Mouse (Mus musculus) B cell, adult 2 months (primary cell): ENCODE data around the gene Dclk2.

ENCODE experiments used
- DNase-seq, 2 experiments: peaks; one replicate each; pipeline ENCODE4 v3.0.0; 2022

Gene Dclk2

DNA sequence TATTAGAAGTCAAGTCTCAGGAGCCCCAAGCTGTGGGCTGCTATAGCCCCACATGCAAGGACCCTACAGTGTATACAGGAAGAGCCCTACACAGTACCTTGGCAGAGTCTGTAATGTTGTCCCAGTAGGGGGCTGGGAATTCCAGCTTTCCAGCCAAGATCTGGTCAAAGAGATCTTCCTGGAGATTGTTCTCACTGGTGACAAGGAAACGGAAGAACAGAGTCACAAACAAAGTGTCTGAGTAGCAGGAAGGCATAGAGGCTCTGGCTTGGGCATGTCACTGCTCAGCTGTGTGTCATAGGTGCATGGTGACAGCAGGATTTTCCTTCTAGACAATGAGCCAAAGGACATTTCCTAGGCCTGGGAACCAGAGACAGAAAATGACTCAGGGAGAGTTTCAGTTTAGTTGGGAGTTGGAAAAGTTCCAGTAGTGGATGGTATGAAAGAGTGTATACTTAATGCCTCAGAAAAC lies 126.9 kb downstream of the Dclk2 start:
- no peak for DNase-seq

DNA sequence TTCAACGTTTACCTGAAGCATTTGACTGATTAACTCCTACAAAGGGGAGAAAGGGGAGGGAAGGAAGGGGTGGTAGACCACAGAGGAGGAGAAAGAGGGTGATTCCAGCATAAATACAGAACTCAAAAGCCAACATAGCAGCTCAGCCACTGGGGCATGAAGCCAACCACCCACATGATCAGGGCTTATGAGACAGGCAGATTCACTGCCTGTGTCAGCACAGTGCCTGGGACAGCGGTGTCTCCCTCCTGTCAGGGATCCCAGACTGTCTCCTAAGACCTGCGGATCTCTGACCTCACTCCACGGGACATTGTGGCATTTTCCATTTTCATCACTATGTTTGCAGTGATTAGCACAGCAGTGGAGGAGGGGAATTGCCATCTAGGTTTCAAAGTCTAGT lies 127.4 kb downstream of the Dclk2 start:
- DNase-seq, result no peak

DNA sequence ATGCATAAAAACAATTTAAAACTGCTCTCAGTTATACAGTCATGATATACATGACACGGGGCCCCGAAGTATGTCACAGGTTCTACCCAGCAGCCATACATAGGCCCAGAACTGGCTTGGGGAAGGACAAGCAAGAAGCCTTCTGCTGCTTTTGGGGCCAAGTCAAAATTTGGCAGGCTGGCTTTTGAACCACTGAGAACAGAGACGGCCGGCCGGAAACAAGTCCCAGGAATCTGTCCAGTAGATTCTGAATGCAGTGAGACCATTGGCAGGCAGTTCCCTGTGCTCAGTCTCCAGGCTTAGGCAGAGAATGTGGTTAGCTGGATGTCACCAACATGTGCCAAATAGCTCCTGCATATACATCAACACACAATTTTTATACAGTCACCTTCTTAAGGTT lies 130.9 kb downstream of the Dclk2 start:
- no peak for DNase-seq

DNA sequence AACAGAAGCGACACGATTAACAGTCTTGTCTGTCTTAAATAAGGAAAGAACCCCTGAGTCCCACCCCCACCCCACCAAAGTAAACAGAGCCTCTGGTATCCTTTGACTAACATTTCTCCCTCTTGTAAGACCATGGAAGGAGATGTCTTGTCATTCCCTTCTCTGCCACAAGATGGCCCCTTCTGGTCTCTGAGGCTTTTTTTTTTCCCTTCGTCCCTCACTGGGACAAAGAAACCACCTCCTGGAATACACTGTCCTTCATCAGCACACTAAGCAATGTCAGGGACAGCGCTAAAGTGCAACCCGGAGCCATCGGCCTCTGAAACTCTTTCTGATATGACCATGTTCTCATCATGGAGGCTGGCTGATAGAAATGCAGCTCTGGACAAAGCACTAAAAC lies 131.9 kb downstream of the Dclk2 start:
- peak; percentile 52 to 57 for DNase-seq

DNA sequence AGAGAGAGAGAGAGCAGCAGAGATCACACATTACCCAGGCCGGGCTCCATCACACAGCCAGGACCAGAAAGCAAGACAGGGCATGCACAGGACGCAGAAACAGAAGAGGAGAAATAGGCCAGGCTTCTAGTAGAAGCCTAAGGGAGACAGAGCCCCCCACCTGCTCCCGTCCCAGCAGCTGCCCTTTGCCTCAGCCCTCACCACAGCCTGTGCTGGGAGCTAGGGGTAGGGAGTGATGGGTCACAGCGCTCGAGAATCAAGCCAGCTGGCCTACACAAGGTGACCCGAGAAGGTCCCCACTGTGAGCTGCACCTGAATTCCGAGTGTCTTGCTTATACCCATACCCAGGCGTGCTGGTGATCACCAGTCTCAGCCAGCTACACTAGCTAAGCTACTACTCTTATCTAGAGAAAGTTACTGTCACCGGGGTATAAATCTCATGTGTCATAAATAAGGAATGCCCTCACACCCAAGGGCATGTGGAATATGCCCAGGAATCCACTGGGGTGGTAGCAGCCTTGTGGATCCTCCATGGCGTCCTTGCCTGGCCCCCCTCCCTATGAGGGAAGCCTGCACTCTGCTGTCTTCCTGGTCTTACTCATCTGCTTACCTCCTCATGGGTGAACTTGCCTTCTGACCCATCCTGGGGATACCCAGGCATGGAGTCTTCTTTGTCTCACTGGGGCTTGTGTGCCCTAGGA lies 133.1 kb downstream of the Dclk2 start:
- no peak for DNase-seq

DNA sequence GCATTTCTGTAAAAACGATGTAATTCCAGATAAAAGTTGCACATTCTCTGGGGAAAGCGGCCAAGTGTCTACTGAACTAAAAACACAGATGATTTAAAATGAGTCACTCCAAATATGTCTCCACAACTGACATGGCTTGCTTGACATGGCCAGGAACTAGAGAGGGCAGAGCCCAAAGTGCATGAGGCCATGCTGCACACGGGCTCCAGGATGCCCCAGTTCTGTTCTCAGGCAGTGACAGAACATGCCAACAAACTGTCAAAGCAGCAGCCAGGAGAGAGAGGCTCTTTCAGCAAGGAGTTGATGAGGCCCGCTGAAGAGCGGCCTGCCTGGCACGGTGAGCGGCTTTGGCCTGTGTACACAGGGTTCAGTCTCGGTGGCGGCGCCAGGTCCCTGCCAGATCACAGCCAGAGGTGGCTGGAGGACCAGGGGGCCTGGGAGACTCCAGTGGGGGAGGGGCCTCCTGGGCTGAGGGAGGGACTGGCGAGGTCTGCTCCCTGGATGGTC lies 133.8 kb downstream of the Dclk2 start:
- no peak for DNase-seq

DNA sequence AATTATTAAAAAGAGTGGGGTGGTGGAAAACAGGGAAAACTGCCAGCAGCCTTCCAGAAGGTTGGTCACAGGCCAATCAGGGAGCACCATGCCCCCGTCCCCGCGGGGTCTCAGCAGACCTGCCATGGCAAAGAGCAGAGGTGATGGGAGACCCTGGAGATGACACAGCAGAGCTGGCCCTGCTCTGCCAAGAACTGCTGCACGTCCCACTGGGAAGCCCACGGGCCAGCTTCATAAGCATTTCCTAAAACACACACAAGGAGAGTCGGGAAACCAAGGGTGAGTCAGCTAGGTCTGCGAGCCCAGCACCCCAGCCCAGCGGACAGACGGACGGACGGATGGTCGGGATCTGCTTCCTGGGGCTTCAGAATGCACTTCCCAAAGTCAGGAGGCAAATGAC lies 134.4 kb downstream of the Dclk2 start:
- DNase-seq, result no peak

DNA sequence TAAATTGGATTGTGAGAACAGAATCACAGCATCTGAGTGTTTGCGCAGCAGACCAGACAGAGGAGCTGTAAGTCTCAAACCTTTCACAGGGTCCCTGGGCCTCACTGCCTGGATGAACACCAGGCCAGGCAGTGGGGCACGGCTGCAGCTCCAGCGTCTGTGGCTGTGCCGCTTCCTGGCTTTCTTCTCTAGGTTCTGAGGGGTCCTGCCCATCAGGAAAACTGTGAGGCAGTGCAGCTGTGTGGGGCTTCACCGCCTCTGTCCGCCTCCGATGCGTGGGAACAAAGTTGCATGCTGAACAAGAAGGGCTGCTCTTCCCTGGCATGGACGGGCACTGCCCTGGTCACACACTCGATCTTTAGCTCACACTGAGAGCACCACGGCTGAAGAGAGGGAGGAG lies 135.7 kb downstream of the Dclk2 start:
- no peak for DNase-seq

DNA sequence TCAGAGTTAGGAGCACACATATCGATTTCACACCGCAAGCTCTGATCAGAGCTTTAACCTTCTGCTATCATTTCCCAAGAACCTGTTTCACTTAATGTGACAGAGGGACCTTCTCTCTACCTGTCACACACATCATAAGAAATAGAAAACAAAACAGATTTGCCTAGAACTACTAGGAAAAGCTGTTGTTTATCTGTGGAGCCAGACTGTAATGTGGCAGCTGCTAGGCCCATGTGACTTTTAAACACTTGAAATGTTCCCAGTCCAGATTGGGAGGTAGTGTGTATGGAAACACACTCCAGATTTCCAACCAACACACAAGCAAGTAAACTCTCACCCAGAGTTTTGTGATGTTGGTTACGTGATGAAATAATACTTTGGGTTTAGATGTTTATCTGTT lies 136.6 kb downstream of the Dclk2 start:
- no peak for DNase-seq

DNA sequence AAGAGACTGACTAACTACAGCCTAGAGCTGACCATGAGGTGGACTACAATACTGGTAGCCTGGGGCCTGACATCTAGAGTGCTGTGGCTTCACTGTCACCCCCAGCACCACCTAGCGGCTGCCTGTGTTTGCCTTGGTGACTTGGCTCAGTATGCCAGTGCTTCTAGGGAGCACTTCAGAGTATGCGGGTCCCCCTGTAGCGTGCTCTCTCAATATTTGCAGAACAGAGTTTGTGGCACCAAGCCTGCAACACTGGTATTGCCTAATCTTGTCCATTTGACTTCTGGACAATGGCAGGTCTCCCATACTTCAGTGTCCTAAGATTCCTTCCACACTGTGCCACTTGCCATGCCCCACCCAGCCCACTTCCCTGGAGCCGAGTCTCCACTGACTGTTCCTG lies 140.9 kb downstream of the Dclk2 start:
- no peak for DNase-seq

DNA sequence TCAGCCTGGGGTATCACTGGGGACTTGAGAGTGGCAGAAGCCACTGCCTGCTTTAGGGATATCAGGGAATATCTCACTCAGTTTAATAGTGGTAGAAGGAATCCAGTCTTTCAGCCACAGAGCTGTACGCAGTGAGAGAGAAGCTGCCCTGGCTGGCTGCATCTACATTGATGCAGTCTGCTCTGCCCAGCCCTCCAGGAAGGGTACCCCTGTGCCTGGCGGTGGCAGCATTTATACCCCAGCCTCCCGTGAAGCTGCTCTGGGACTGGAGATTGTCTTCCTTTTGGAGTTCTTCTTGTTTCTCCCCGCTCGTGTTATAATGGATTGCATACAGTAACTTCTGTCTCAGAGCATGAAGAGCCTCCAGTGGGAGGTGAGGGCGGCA lies 145.2 kb downstream of the Dclk2 start:
- DNase-seq, result no peak

DNA sequence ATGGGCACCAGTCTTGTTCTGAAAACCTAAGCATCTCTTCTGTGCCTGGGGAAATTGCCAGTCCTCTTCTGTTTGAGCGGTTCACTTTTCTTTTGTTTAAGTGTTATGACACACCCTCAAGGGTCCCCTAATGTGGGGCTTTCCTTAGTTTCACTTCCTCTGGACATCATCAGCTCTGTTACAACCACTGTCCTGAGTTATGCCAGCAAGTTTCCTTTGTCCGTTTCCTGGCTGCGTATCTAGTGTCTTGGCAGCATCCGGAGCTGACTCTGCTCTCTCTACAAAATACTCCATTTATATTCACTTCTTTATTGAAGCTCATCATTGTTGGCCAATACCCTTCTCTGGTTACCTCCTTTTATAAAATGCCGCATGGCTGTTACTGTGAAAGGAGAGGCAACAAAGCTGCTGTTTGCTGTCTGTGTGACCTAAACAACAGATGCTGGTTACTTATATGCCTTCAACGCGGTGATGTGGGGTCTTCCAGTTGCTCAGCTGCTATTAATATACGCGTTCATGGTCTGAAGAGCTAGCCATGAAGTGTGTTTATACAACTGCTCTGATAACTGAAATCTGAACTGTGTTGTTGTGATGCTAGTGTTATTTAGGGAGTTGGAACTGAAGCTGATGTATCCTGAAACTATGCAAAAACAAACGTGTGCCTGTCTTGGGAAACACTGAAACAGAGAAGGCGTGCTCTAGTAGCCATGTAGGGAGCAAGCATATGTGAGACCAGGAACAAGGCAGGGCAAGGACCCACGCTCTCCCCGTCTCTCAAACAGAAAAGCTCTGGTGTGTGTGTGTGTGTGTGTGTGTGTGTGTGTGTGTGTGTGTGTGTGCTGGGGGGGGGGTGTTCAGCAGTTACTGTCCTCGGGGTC lies 145.8 kb downstream of the Dclk2 start:
- peak; percentile 55 to 67 for DNase-seq

DNA sequence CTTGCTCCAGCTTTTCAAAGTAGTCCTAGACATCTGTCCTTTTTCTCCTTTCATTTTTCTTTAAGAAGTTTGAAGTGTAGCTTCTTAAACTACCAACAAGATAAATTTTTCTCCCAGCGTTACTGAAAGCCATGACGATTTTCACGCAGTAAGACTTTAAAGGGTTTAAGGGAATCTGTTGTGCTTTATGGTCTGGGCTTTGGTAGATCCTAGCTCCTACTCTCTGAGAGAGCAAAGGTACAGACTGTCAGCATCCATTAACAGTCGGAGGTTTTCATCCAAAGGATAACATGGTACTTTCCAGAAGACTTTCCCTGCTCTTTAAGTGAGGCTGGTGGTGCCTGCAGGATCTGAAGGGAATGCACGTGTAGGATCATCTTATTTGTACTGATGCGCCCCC lies 151.7 kb downstream of the Dclk2 start:
- no peak for DNase-seq

DNA sequence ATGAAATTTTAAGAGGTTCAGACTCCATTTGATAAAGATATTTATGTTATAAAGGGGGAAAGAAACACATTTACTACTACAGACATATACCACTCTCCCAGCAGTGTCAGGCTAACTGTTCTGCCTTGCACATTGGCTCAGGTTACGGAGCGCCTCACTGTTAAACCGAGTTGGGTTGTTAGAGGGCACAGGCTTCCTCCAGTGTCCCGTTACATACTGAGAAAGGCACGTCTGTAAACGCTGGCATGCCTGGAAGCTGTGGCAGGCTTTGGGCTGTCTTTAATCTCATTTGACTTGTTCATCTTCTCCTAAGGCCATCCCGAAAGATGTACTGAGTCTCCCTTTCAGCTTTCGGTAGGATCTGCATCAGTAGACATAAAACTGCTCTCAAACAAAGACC lies 152.1 kb downstream of the Dclk2 start:
- no peak for DNase-seq

DNA sequence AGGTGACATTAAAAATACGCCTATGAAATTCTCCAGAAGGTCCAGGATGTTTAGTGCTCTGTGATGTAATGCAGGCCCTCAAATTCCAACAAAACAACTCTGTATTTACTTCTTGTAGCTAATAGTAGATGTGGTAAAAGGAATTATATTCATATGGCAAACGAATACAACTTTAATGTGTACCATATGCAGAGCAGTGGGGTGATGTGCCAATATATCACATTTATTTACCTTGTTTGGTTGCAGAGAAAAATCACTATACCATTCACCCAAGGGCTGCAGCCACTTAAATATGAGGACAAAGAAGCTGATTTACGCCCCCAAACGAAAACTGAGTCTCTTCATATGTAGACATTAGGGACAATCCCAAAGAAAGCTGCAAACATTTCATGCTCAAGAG lies 158.2 kb downstream of the Dclk2 start:
- DNase-seq, result no peak

DNA sequence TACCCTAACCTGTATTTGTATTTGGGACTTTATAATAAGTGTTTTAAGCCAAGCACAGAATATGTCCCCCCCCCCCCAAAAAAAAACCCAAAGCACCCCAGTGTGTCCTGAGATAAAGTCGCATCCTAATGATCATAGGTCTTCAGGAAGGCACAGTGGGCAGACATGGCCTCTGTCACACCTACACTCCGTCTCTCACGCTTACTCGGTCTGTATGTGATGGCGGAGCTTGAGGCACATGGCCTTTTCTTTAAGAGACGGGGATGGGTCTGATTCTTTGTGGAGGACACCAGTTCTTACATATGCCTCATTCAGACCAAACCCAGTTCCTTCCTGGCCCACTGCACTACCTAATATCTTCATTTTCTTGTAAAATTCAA lies 158.6 kb downstream of the Dclk2 start:
- DNase-seq, result no peak

DNA sequence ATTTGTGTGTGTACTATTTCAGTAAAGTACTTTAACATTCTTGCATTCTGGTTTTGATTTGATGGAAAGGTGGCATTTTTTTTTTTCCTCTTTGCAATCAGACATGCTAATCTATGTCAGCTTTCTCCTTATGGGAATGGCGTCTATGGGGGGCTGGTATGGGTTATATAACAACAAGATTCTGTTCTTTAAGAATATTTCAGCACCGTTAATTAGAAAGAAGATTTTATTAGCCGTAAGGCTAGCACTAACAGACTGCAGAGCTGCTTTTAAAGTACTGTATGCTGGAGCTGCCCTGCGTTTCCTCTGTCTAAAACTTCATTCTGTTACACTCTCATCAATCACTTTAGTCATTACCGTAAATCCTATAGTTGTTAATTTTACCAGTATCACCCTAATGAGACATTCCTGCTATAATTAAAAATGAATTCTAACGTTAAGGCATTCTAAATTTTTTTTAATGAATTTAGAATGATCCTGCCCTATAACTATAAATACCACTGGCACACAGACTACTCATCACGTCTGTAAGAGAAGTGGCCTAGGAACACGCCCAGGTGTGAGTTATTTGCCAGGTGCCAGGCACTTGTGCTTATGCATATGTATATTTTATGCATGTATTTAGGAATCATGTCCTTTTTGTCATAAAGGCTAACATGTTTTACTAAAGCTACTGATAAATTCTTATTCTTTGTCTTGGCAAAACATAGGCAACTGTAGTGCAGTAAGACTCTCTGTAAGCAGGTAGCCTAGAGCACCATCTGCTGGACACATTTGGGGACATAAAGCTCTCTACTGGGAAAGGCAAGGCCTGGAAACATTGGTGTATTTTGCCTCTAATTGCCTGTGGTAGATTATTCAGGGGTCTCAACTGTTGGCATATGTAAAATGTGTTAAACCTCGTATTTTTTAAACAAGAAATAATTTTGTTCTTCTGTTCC lies 159.3 kb downstream of the Dclk2 start:
- peak; percentile 57 to 62 for DNase-seq

DNA sequence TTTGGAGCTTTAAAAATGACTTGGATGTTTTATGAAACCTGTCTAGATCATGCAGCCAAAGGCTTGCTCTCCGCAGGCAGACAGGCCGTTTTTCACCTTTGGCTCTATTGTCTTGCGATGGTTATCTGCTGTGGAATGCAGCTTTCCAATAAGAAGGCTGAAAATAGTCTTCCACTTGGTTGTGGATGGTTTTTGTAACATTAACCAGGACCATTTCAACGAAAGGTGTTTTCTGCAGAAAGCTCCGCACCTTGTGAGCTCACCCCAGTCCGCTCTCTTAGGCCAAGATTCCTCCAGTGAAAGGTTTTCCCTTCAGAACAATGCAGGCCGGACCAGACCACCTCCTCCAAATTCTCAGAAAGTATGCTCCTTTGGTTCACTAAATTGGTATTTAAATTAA lies 160.2 kb downstream of the Dclk2 start:
- DNase-seq, result no peak

DNA sequence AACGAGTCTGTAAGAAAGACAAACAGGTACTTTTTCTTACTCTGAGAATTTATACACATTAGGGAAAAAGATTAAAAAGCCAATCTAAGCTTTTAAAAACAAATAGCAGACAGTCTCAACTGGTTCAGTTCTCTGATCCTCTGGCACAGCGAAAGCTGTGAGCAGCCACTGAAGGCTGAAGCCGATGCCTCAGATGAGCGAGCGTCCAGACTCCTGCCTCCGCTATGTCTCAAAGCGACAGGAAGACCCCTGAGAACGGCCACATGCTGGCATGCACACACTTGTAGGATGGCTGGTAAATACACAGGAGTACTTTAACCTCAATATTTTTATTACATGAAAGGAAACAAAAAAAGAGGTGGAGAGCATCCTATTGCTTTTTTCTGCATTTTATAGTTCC lies 160.8 kb downstream of the Dclk2 start:
- DNase-seq, result no peak

DNA sequence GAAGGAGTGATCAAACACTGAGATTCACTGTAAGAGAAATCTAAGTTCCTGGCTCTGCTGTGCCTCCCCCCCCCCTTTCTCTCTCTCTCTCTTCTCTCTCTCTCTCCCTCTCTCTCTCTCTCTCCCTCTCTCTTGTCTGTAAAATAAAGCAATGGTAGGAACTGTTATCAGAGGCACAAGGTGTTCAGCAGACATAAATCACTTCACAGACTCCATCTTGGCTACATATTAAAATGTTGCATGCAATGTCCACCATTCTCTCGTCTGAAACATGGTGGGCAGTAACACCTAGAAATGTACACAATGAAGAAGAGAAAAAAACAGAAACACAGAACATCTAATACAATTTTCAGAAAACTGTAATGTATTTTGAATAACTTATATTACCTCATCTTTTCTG lies 161.3 kb downstream of the Dclk2 start:
- DNase-seq, result no peak

DNA sequence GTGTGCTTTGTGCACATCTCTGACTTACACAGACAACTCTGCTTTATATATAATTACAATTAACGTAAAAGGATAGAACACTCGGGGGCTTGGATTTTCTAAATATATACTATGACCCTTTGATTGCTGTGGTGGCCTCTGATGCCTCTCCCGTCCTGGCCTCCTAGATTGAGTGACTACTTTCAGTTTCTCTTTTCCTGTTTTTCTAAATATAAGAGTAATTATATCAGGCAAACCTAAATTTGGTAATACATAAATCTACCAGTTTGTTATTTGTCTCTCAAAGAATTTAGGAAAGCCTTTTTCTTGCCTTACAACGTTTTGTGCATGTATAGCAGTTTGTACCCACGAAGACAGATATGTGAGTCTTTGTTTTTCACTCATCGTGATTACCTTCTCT lies 161.9 kb downstream of the Dclk2 start:
- DNase-seq, result peak in 1 of 2 experiments; percentile 7

DNA sequence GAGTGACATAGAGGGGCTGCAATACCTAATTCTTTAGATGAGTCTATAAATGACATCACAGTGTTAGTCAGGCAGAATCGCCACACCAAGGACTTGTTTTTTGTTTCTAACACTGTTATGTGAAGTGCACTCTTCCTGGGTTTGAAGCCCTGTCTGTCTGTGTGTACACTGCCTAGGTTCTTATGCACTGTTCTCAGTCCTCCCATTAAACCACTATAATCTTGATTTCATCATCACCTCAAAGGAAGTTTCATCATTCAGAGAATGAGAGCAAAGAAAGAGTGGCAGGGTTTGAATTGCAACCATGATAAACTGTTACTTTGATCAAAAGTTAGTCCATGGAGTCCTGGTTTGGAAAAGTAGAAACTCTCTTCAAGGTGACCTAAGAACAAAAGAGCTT lies 164.1 kb downstream of the Dclk2 start:
- no peak for DNase-seq
